Mouse (Mus musculus) forebrain, embryonic 11.5 days (tissue): ENCODE results near the gene Gm21454. TPM values are rescaled to one million over a fixed set of nuclear protein-coding genes. Genes with fewer than 3 reads are reported as not detected.
"Not testable (repeated sequence)": the region's sequence is repeated elsewhere in the genome, so short reads cannot be mapped to it uniquely, and the experiment has no call there.

ENCODE experiments used
- ATAC-seq: fragments of 200-750 bp; cut with Nextera tagmentation; replicated peaks from 2 replicates; pipeline ENCODE4 v1.8.0; 2017; ENCODE audit warnings: moderate TSS enrichment; ENCODE audit not compliant: low FRiP score
- DNase-seq: peaks from one replicate; pipeline ENCODE4 v3.0.0-alpha.2; 2017; ENCODE audit warnings: low spot score
- H3K27ac ChIP-seq: fragments of 300-500 bp; sonication (generic); 2 replicates; pipeline ENCODE4 v1.5.1; 2014; ENCODE audit warnings: low read depth, low read length
- H3K27me3 ChIP-seq: fragments of 300-500 bp; sonication (generic); 2 replicates; pipeline ENCODE4 v1.6.1; 2014; ENCODE audit warnings: mild to moderate bottlenecking, low read length, mixed read lengths; ENCODE audit not compliant: control insufficient read depth, insufficient read depth
- H3K36me3 ChIP-seq: fragments of 300-500 bp; sonication (generic); 2 replicates; pipeline ENCODE4 v1.6.1; 2014; ENCODE audit warnings: mild to moderate bottlenecking, low read length, moderate library complexity, mixed read lengths; ENCODE audit not compliant: control insufficient read depth, insufficient read depth
- H3K4me1 ChIP-seq: fragments of 300-500 bp; sonication (generic); replicated peaks from 2 replicates; pipeline ENCODE4 v1.6.1; 2014; ENCODE audit warnings: low read length, mixed read lengths; ENCODE audit not compliant: control insufficient read depth, insufficient read depth
- H3K4me2 ChIP-seq: fragments of 300-500 bp; sonication (generic); 2 replicates; pipeline ENCODE4 v1.6.1; 2014; ENCODE audit warnings: low read depth, mild to moderate bottlenecking, low read length, moderate library complexity, mixed read lengths; ENCODE audit not compliant: severe bottlenecking
- H3K4me3 ChIP-seq: fragments of 300-500 bp; sonication (generic); 2 replicates; pipeline ENCODE4 v1.5.1; 2014; ENCODE audit warnings: low read depth, low read length
- H3K9ac ChIP-seq: fragments of 300-500 bp; sonication (generic); 2 replicates; pipeline ENCODE4 v1.6.1; 2014; ENCODE audit warnings: low read length
- H3K9me3 ChIP-seq: fragments of 300-500 bp; sonication (generic); 2 replicates; pipeline ENCODE4 v1.6.1; 2016; ENCODE audit warnings: low read length, mixed read lengths; ENCODE audit not compliant: control insufficient read depth
- WGBS: fragments of 180-500 bp; shearing (Covaris S2); extraction: QIAGEN DNeasy Blood & Tissue Kit; methylation state at CpG from one replicate; pipeline ENCODE4 v1.1.7; 2014; 5-methylcytosine and 5-hydroxymethylcytosine counted together
- polyA plus RNA-seq: library from polyadenylated mRNA; unstranded; fragments of >200 nt; fragmentation: Nextera tagmentation; extraction: Ambion mirVana; gene quantifications from 2 replicates; pipeline ENCODE4 v1.2.1, GENCODE M21; 2014

The Gm21454 gene
- not detected in 2 replicates for polyA plus RNA-seq

GRCm38 (mm10) chrY:13252091-13252490 is at the start of gene Gm21454, which contains the start of gene Gm21440:
Gene Gm21454 (plus strand): TSS chrY:13252442.
Gene Gm21440 (plus strand): TSS chrY:13252391.
- H3K4me2 ChIP-seq, H3K27ac ChIP-seq, H3K4me1 ChIP-seq, H3K27me3 ChIP-seq, DNase-seq, H3K4me3 ChIP-seq, H3K36me3 ChIP-seq, ATAC-seq, H3K9ac ChIP-seq, H3K9me3 ChIP-seq: not testable (repeated sequence)

- H3K4me1 ChIP-seq = not testable (repeated sequence)
Measured at GRCm38 (mm10) chrY:13223828-13224227, 28.4 kb upstream of the Gm21454 start, which contains the start of gene Gm21828. Gene Gm21828 (minus strand): TSS chrY:13223928.

GRCm38 (mm10) chrY:13348963-13349362 is 96.7 kb downstream of the Gm21454 start, which contains the start of gene Gm21725:
Gene Gm21725 (minus strand): TSS chrY:13349063.
- WGBS = no CpG with 5 or more reads among the region's 3 CpGs

More at GRCm38 (mm10) chrY:13223828-13224227, 28.4 kb upstream of the Gm21454 start, which contains the start of gene Gm21828:
- H3K27me3 ChIP-seq, H3K4me2 ChIP-seq, DNase-seq, H3K4me3 ChIP-seq, ATAC-seq, H3K36me3 ChIP-seq, H3K9me3 ChIP-seq, H3K9ac ChIP-seq, H3K27ac ChIP-seq: not testable (repeated sequence)
- WGBS = no CpG with 5 or more reads among the region's 3 CpGs

More at GRCm38 (mm10) chrY:13348963-13349362, 96.7 kb downstream of the Gm21454 start, which contains the start of gene Gm21725:
- H3K4me2 ChIP-seq, H3K27ac ChIP-seq, H3K4me3 ChIP-seq, H3K4me1 ChIP-seq, H3K9ac ChIP-seq, H3K36me3 ChIP-seq, DNase-seq, ATAC-seq, H3K9me3 ChIP-seq, H3K27me3 ChIP-seq: not testable (repeated sequence)

Other genes with a start within 250 kb of the Gm21454 start
- not detected in 2 replicates for gene Gm20807, start 209.6 kb upstream of the Gm21454 start, polyA plus RNA-seq
- not detected in 2 replicates for gene Gm21891, start 119.0 kb upstream of the Gm21454 start, polyA plus RNA-seq
- gene Gm21425, start 90.5 kb upstream of the Gm21454 start, polyA plus RNA-seq = not detected in 2 replicates
- not detected in 2 replicates for gene Gm21828, start 28.5 kb upstream of the Gm21454 start, polyA plus RNA-seq
- not detected in 2 replicates for gene Gm21440, start 51 bp upstream of the Gm21454 start, polyA plus RNA-seq
- gene Gm21725, start 96.6 kb downstream of the Gm21454 start, polyA plus RNA-seq = not detected in 2 replicates
- gene Gm21866, start 213.1 kb downstream of the Gm21454 start, polyA plus RNA-seq = not detected in 2 replicates
- not detected in 2 replicates for gene Gm20773, start 241.6 kb downstream of the Gm21454 start, polyA plus RNA-seq